Mouse (Mus musculus) kidney, adult 11 months (tissue): ENCODE data around the gene Plekha1.

Source experiments
- DNase-seq: peaks from one replicate; pipeline ENCODE4 v3.0.0; 2022

Plekha1 gene

GRCm38 (mm10) chr7:130860721-130861142, 4.8 kb upstream of the Plekha1 start:
- no peak for DNase-seq

DNA sequence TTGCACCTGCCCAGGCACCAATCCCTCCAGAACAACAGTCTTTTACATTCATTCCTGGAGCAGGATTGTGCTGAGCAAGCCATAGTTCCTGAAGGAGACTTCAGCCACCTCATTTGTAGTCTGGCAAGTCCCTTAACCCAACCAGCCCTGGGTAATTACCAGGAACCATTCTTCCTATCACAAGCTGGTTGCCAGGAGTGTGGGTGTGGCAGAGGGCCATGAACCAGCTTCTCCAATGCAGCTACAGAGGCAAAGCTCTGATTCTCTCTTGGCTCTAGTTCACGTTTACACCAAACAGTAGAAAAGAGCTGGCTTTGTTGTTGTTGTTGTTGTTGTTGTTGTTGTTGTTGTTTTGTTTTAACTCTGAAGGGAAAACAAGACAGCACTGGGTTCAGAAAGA, 3.1 kb upstream of the Plekha1 start:
- DNase-seq: peak; percentile 49

DNA sequence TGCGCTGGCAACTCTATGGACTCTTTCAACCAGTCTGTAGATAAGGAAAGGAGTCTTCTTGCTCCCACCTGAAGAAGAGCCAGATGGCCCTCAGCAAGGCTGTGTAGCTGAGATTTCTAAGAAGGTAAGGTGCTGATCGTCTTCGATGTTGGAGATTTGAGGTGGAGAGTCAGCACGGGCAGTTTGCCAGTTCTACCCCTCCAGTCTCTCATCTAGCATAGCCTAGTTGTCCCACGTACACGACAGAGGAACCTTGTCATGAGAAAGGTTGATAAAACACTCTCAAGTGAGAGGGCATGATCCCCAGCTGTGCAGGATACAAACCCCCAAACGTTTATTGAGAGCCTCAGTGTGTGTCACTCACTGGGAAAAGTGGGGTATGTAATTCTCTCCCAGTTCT, 845 bp upstream of the Plekha1 start:
- DNase-seq: no peak

DNA sequence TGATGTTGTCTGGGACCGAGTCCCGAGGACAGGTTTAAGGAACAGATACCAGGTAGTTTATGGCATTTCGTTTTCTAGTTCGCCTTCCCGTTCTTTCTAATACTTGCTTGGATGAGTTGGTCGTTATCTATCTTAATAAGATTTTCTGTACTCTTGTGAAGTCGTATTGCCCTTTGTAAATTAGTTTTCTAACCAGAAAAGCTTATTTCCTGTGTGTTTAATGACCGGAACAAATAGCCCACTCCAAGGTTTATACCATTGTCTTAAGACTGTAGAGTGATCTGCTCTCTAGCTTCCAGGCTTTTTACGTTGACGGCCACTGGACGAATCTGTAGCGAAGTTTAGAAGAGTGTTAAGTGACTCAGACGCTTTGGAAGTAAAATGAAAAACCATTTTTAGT, 1.1 kb downstream of the Plekha1 start:
- DNase-seq: no peak

DNA sequence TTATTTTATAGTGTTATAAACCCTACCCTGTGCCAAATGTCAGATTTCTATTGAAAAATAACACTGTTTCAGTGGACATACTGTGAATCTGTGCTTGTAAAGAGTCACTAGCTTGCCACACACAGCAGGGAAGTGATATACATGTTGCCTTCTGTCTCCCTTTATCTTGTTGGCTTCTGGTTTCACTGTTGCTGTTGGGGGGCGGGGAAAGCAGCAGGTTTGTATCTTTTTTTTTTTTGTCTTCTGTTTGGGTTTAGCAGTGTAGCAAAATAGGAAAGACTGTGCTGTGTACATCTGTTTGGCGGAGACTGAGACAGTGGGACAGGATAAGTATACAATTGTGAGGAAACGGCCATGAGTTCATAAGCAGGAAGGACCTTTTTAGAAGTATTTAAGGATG, 1.7 kb downstream of the Plekha1 start:
- DNase-seq: no peak

- DNase-seq: no peak
Measured at GRCm38 (mm10) chr7:130884161-130884560, 18.6 kb downstream of the Plekha1 start.

GRCm38 (mm10) chr7:130886246-130886645, 20.7 kb downstream of the Plekha1 start:
- no peak for DNase-seq

DNA sequence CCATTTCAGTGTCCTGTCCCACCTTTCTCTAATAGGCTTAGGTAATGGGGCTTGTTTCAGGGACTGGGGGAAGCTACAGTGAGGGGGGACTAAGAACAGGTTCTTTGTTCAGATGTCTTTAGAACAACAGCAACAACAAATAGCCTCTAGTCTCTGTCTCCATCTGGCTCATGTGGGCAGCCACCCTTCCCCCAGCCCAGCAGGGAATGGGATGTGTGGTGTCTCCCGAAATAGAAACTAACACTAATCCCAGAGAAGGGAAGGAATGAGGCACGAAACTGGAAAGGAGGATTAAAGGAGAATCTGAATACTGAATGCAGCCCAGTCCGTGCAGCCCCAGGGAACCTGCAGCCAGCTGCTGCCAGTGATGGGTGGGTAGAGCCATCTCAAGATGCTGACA, 22.4 kb downstream of the Plekha1 start:
- no peak for DNase-seq

DNA sequence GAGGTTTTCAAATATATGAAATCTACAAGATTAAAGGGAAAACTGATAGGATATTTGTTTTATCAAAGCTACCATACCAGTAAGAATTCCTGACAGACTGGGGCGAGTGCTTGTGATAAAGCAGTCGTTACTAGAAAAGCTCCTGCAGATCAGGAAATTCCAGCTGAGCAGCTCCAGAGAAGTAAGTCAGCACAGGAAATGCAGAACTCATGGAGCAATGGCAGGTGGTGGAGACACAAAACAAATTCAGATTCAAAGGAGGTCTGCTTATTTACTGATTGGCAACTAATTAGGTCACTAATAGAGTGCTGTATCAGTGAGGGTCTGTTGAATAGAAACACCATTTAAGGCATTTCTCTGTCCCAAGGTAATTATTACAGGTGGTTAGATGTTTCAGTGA, 25.3 kb downstream of the Plekha1 start:
- DNase-seq: no peak

GRCm38 (mm10) chr7:130892973-130893372, 27.4 kb downstream of the Plekha1 start:
- no peak for DNase-seq

GRCm38 (mm10) chr7:130894931-130895617, 29.5 kb downstream of the Plekha1 start:
- peak; percentile 68 for DNase-seq

DNA sequence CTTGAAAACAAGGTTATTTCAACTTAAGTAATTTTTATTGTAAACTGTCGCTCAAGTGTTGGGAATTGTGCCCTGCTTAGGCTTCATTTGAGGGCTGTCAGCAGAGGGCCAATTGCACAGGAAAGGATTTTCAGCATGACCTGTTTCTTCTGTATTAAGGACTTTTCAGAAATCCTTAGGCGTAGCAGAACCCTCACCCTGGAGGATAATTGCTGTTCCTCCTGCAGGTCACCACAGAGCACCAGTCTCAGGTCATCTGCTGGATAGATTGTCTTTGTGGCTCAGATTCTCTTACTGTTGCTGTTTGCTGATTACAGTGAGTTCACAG, 30.0 kb downstream of the Plekha1 start:
- DNase-seq: no peak

- DNase-seq: no peak
Measured at GRCm38 (mm10) chr7:130896064-130896463, 30.5 kb downstream of the Plekha1 start.

GRCm38 (mm10) chr7:130897201-130897600, 31.6 kb downstream of the Plekha1 start:
- no peak for DNase-seq

DNA sequence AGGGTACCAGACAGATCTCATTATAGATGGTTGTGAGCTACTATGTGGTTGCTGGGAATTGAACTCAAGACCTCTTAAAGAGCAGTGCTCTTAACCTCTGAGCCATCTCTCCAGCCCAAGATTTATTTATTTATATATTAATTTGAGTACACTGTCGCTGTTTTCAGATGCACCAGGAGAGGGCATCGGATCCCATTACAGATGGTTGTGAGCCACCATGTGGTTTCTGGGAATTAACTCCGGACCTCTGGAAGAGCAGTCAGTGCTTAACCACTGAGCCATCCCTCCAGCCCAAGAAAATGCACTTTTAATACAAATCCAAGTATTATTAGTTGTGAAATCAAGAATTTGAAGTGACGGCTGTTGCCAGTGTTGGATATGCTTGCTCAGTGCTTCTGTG, 32.8 kb downstream of the Plekha1 start:
- peak; percentile 23 for DNase-seq

DNA sequence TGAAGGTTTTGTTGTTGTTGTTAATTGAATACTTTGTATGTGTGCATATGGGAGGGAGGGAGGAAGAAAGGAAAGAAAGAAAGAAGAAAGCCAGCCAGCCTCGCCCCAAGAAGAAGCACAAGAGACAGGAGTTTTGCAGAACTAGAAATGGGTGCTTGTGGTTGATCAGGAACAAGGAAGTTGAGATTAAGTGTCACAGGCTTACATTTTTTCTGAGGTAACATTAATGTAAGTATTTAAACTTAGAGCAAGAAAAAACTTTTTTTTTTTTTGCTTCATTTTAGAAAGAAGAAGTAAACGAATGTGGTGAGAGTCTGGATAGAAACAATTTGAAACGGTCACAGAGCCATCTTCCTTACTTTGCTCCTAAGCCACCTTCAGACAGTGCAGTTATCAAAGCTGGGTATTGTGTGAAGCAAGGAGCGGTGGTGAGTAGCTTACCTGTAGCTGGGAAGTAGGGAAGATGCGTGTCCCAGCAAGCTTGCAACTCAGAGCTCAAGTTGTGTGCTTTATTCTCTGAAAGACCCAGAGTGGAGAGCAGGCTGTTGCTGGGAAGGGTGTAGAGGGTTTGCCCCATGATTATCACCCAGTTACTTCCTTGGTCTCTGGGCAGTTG, 34.8 kb downstream of the Plekha1 start:
- DNase-seq: no peak

DNA sequence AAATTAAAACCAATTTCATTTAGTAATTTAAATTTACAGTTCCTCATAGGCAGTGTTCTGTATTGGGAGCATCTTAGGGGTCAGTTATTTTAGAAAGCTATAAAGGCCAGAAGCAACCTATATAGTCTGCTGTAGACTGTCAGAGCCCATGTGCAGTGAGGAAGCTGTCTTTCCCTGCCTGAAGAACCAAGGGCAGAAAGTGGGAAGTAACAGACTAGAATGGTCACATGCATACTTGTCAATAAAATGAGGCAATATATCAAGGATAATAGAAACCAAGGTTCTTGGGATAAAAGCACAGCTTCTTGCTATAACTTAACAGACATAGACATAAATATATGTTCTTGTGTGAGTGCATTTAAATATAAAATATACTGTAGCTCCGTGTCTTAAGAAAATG, 37.4 kb downstream of the Plekha1 start:
- no peak for DNase-seq

DNA sequence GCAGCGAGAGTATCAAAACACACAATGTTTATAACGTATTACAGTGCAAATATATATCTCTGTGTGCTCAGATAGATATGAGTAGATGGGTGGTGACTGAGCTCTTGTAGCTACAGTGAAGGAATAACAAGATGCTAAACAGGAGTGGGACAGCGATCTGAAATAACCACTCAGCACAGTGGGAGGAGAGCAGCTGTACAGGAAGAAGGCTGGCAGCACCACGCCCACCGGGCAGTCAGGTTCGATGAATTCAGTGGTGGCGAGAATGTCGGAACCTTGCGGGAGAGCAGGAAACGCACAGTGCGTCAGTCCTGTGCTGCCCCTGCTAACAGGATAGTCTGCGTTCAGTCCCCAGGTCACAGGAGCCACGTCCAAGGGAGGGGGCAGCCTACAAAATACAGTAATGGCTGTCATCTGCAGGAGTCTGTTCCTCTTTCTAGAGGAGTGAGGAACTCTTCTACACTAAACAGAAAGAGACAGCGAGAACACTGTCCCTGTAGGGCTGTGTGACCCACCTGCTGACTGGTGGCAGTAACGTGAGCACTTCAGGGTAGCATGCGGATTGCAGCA, 38.0 kb downstream of the Plekha1 start:
- DNase-seq: no peak

DNA sequence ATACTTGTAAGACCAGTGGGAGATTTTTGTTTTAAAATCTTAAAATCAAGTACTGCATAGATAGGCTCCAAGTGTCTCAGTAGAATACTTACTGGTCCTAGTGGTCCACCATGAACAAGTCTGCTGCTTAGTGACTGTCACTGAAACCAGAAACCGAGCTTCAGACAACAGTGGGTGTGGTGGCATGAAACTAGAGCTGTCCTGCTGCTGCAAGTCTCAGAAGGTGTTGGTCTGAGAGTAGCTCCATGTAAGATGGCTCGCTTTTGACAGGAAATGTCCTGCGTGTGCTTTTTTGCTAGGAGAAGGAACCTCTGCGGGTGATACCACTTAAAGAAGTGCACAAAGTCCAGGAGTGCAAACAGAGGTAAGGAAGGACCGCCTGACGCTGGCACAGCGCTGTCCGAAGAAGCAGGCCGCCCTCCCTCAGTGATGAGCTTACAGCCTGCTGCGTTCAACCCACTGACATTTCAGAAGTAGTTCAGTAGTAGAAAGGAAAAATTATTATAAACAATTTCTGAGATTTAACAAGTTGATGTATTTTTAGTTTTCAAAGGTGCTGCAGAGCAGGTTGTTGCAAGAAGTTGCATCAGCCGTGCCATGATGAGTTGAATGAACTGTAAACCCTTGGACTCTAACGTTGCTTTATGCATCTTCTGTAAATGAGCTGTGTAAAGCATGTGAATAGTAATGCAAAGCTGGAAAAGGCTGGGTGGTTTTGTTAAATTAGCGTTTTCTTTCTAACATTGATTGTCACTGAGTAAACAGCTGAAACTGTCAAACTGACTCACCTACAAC, 39.2 kb downstream of the Plekha1 start:
- no peak for DNase-seq

GRCm38 (mm10) chr7:130910841-130911240, 45.3 kb downstream of the Plekha1 start:
- DNase-seq: no peak

DNA sequence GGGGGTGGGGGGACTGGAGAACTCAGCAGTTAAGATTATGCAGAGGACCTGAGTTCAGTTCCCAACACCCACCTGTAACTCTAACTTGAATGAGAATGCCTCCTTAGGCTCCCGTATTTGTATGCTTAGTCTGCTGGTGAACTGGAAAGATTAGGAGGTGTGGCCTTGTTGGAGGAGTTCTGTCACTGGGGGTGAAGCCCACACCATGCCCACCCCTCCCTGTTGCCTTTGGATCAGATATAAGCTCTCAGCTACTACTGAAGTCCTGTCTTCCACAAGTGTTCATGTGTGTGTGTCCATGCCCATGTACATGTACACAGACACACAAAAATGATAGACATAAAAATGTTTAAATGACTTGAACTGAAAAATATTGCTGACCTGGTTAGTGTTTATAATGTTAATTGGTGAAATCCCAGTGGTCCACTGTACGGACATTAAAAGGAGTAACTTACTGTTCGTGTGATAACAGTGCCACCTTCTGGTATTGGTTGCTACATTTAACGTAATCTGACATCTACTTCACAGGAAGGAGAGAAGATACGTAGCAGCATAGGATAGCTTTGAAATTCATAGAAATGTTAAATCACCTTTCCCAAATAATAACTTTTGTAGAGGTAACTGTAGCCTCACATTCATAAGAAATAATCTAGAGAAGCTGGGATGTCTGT, 49.3 kb downstream of the Plekha1 start:
- no peak for DNase-seq

DNA sequence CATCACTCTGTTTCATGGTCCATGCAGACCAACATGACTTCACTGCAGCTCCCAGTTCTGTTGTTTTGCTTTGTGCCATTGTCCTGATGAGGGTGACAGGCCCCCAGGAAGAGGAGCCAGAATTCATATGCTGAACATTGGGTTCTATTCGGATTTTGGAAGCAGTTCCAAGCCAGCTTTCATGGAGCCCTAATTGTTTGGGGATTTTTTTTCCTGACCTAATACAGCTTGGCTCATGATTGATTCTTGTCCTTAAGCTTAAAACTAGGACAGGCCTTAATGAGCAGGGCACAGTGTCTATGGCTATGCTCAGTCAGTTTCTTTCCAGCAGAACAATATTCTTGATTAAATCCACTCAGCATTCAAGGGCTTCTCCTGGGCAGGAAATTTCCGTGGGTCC, 52.7 kb downstream of the Plekha1 start:
- DNase-seq: no peak

DNA sequence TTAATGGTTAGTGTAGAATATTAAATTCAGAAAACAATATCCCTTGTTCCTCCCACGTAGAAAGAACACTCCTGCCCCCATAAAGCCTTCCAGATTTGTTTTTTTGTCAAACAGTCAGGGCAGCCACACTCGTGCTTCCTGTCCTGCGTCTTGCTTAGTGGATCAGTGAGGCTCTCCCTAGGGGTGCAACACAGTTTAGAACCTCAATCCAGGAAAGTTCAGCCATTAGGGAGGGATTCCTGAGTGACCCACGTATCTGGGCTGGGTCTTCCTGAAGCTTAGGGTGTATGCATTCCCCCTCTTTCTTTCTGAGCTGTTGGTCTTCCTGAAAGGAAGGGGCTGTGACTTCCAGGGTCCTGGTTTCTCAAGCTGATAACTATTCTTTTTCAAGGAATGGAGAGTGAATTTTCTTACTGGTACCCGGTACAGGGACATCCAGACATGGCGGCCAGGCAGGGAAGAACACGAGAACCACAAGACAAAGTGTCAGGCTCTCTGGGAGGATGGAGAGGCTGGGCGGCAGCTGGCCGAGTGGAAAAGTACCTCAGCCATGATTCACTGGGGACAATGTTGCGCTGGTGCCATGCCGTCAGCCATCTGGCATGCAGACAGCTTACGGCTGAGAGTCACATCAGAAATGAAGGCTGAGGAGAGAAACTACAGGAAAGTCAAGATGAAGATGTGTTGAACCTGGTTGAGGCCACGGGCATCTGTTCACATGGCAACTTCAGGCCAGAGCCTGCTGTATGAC, 57.6 kb downstream of the Plekha1 start:
- no peak for DNase-seq
